Mouse (Mus musculus): ENCODE measurements around the gene Hdhd5. TPM values are rescaled to one million over a fixed set of nuclear protein-coding genes. Genes with fewer than 3 reads are reported as not detected.

Hdhd5 gene
- 8.5 and 10.5 TPM in 2 replicates for polyA plus RNA-seq (2012; ENCODE audit: insufficient read depth, insufficient read length, missing spikeins)

- H3K4me1 ChIP-seq (ENCODE audit: control insufficient read depth, insufficient read depth, low read length), result peaks cover 4% of the 10 kb centered on the region; the same call in 1 of the 2 replicates
- H3K4me3 ChIP-seq (ENCODE audit: insufficient read depth, low read length), result peak within 1 kb of the TSS; percentile 94
- peak within 1 kb of the TSS; percentile 28; the same call in 1 of the 2 replicates for H3K27ac ChIP-seq (ENCODE audit: insufficient read depth, low read depth, low read length)
- peak; percentile 86; the same call in 1 of the 2 replicates for TF ChIP-seq POLR2A (IDR thresholded peaks at IDR 0.05; ENCODE audit: borderline replicate concordance, low read depth, low read length)
- no peak for TF ChIP-seq CTCF (IDR thresholded peaks at IDR 0.05; ENCODE audit: low read depth, low read length)
These were observed at the start of gene Hdhd5 for GRCm38 (mm10) chr6:120531020-120531965. Gene Hdhd5 (minus strand): TSS chr6:120531319.

DNA sequence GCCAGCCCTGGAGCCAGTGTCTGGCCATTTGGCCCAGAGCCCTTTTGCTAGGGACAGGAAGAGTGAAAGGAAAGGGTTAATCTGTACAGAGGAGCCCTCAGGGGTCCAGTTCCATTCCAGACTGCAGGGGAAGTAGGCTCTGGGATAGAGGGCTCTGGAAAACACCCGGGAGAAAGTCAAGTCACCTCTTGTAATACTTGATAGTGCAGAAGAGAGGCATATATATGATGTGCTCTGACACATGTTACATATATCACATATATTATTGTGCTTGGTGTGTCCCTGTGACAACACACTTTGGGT lies 49.5 kb upstream of the Hdhd5 start:
- no peak overlapping the region; the same call in 1 of the 2 replicates for H3K4me3 ChIP-seq (ENCODE audit: insufficient read depth, low read length)
- H3K27ac ChIP-seq (ENCODE audit: insufficient read depth, low read depth, low read length), result no peak overlapping the region
- H3K4me1 ChIP-seq (ENCODE audit: control insufficient read depth, insufficient read depth, low read length), result peaks cover 7% of the 10 kb centered on the region
- TF ChIP-seq POLR2A (IDR thresholded peaks at IDR 0.05; ENCODE audit: borderline replicate concordance, low read depth, low read length) (no peak), CTCF (IDR thresholded peaks at IDR 0.05; ENCODE audit: low read depth, low read length) (no peak)

DNA sequence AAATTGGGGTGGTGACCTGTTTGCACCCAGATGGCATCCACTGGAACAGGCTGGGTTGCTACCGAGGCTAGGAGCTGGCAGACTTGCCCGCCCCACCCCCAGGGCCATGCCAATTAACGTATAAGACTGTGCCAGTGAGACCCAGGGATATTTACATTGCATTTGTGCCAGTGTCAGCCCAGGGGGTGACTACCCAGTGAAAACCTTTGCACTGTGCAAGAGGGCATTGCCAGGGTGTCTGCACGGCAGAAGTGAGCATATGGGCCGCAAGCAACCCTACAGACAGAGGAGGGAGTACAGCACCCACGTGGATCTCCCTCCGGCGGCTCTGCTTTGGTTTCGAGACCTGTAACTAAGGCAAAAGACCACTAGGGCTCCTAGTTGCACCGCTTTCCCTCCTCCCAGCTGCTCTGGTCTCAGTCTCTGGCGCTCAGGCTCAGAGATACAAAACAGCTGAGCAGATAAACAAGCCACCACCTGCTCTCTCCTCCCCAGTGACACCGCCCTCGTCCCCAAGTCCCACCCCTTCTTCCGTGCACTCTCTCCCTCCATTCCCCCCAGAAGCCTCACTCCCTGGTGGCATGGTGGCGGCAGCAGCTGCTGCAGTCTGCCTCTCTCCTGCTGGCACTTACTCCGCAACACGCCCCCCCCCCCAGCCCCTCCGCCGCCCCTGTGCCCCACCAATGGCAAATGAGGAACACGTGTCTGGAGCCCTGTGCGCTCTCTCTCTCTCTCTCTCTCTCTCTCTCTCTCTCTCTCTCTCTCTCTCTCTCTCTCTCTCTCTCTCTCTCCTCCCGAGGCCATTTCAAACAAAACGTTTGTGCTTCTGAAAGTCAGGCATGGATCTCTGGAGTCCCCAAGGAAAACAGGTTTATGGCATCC lies 49.0 kb upstream of the Hdhd5 start:
- Histone ChIP-seq H3K27ac (ENCODE audit: insufficient read depth, low read depth, low read length) (no peak overlapping the region), H3K4me1 (ENCODE audit: control insufficient read depth, insufficient read depth, low read length) (peaks cover 4% of the 10 kb centered on the region), H3K4me3 (ENCODE audit: insufficient read depth, low read length) (peak overlapping the region; percentile 51)
- no peak for TF ChIP-seq CTCF (IDR thresholded peaks at IDR 0.05; ENCODE audit: low read depth, low read length)
- TF ChIP-seq POLR2A (IDR thresholded peaks at IDR 0.05; ENCODE audit: borderline replicate concordance, low read depth, low read length), result no peak

- Histone ChIP-seq H3K4me1 (ENCODE audit: control insufficient read depth, insufficient read depth, low read length) (0 out of 2 replicates have a peak, but pooled peaks cover 3% of the 10 kb centered on the region), H3K27ac (ENCODE audit: insufficient read depth, low read depth, low read length) (no peak overlapping the region), H3K4me3 (ENCODE audit: insufficient read depth, low read length) (no peak overlapping the region)
These were observed 48.2 kb upstream of the Hdhd5 start for GRCm38 (mm10) chr6:120579110-120579830.

DNA sequence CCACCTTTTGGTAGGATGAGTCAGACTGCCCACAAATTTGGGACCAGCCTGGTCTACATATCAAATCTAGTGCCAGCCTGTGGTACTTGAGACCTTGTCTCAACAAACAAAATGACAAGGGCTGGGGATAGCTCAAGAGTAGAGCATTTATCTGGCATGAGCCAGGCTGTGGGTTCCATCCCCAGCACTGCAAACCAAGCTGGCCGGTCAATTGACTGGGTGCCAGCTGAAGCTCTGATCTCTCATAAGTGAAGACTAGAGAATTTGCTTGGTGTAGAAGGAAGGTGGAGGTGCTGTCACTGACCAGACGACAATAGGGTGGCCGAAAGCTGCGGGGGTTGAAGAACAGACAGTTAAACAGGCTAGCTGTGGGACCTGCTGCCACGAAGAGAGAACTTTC lies 47.4 kb upstream of the Hdhd5 start:
- no peak overlapping the region for H3K27ac ChIP-seq (ENCODE audit: insufficient read depth, low read depth, low read length)
- H3K4me1 ChIP-seq (ENCODE audit: control insufficient read depth, insufficient read depth, low read length), result peaks cover 7% of the 10 kb centered on the region
- TF ChIP-seq POLR2A (IDR thresholded peaks at IDR 0.05; ENCODE audit: borderline replicate concordance, low read depth, low read length), result no peak
- TF ChIP-seq CTCF (IDR thresholded peaks at IDR 0.05; ENCODE audit: low read depth, low read length), result no peak
- H3K4me3 ChIP-seq (ENCODE audit: insufficient read depth, low read length), result no peak overlapping the region

More at GRCm38 (mm10) chr6:120579110-120579830, 48.2 kb upstream of the Hdhd5 start:
- TF ChIP-seq CTCF (IDR thresholded peaks at IDR 0.05; ENCODE audit: low read depth, low read length) (no peak), POLR2A (IDR thresholded peaks at IDR 0.05; ENCODE audit: borderline replicate concordance, low read depth, low read length) (no peak)

DNA sequence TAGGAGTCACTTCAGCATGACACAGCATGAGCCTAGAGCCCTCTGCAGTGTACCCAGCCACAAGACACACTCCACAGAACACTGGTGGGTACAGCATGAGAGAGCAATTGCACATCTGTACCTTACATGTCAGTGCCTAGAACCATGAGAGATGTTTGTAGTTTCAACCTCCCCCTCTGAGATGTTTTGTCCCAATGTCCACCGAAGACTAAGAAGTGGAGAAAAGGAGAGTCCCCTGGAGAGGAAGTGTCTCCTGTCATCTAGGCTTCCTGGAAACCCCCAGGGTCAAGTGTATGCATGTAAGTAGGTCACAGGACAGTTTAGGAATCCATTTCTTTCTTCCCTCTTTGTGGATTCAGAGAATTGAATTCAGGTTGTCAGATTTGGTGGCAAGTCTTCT lies 41.3 kb upstream of the Hdhd5 start:
- Histone ChIP-seq H3K4me1 (ENCODE audit: control insufficient read depth, insufficient read depth, low read length) (peaks cover 35% of the 10 kb centered on the region), H3K27ac (ENCODE audit: insufficient read depth, low read depth, low read length) (no peak overlapping the region), H3K4me3 (ENCODE audit: insufficient read depth, low read length) (no peak overlapping the region)
- no peak for TF ChIP-seq CTCF (IDR thresholded peaks at IDR 0.05; ENCODE audit: low read depth, low read length)
- no peak for TF ChIP-seq POLR2A (IDR thresholded peaks at IDR 0.05; ENCODE audit: borderline replicate concordance, low read depth, low read length)

- Histone ChIP-seq H3K4me3 (ENCODE audit: insufficient read depth, low read length) (no peak overlapping the region), H3K4me1 (ENCODE audit: control insufficient read depth, insufficient read depth, low read length) (peaks cover 42% of the 10 kb centered on the region), H3K27ac (ENCODE audit: insufficient read depth, low read depth, low read length) (peak overlapping the region; percentile 55; the same call in 1 of the 2 replicates)
- TF ChIP-seq CTCF (IDR thresholded peaks at IDR 0.05; ENCODE audit: low read depth, low read length) (no peak), POLR2A (IDR thresholded peaks at IDR 0.05; ENCODE audit: borderline replicate concordance, low read depth, low read length) (no peak)
These were observed 37.1 kb upstream of the Hdhd5 start for GRCm38 (mm10) chr6:120568257-120568656.

DNA sequence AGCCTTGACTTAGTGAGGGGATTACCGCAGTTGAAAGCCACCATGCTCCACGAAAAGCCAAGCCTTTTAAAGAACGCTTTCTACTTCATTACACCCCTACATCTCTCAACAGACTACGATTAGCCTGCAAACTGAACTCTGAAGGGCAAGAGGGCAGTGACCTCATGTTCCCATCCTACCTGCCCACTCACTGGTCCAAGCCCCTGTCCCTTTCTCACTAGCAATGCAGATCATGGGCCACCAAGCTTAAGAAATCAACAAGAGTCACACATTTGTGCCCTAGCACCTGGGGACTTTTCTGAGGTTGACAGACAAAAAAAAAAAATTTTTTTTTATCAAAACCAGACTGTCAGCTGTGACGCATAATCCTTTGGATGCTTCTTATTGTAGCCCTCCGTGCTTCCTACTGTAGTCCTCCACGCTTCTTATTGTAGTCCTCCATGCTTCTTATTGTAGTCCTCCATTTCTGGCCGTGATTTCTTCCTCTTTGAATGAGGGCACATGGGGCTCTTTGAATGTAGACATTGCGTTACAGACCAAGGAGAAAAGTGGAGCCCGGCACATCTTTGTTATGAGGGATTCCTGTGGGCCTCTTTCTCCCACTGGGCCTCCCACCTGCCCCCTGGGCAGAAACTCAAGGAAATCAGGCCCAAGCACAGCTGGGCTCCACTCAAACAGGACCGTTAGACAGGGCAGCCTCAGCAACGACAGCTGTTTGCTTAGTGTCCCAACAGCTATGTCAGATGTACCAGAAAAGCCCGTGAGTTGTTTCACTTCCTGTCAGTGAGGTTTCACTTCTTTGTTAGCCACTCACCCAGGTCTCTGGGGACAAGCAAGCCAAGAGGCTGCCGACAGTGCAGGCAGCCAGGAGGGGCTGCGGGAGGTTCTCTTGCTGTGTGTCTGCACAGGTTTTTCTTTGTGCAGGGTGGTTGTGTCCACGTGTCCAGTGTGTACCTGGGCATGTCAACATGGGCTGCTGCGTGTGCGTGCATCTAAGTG lies 36.1 kb upstream of the Hdhd5 start:
- Histone ChIP-seq H3K27ac (ENCODE audit: insufficient read depth, low read depth, low read length) (peak overlapping the region; percentile 90), H3K4me3 (ENCODE audit: insufficient read depth, low read length) (0 out of 2 replicates have a peak overlapping the region, but pooled peaks have one; percentile 5), H3K4me1 (ENCODE audit: control insufficient read depth, insufficient read depth, low read length) (peaks cover 32% of the 10 kb centered on the region)
- no peak for TF ChIP-seq POLR2A (IDR thresholded peaks at IDR 0.05; ENCODE audit: borderline replicate concordance, low read depth, low read length)
- no peak for TF ChIP-seq CTCF (IDR thresholded peaks at IDR 0.05; ENCODE audit: low read depth, low read length)
